Mouse (Mus musculus) heart, embryonic 15.5 days (tissue): ENCODE results near the gene Zfp790. TPM values are rescaled to one million over a fixed set of nuclear protein-coding genes. Genes with fewer than 3 reads are reported as not detected.

Experiments
- ATAC-seq: fragments of 200-750 bp; cut with Nextera tagmentation; replicated peaks from 2 replicates; pipeline ENCODE4 v1.8.0; 2017; ENCODE audit warnings: low read depth, moderate TSS enrichment; ENCODE audit not compliant: insufficient number of reproducible peaks, insufficient read depth, low FRiP score
- H3K27ac ChIP-seq: fragments of 300-500 bp; sonication (generic); 2 replicates; pipeline ENCODE4 v1.5.1; 2015; ENCODE audit warnings: mild to moderate bottlenecking, inconsistent platforms
- H3K27me3 ChIP-seq: fragments of 300-500 bp; sonication (generic); 2 replicates; pipeline ENCODE4 v1.6.1; 2015; ENCODE audit warnings: inconsistent platforms
- H3K36me3 ChIP-seq: fragments of 300-500 bp; sonication (generic); 2 replicates; pipeline ENCODE4 v1.6.1; 2015; ENCODE audit warnings: mild to moderate bottlenecking, inconsistent platforms
- H3K4me1 ChIP-seq: fragments of 300-500 bp; sonication (generic); replicated peaks from 2 replicates; pipeline ENCODE4 v1.6.1; 2015; ENCODE audit warnings: inconsistent platforms
- H3K4me2 ChIP-seq: fragments of 300-500 bp; sonication (generic); 2 replicates; pipeline ENCODE4 v1.6.1; 2015; ENCODE audit warnings: inconsistent platforms, mild to moderate bottlenecking, moderate library complexity
- H3K4me3 ChIP-seq: fragments of 300-500 bp; sonication (generic); 2 replicates; pipeline ENCODE4 v1.5.1; 2015; ENCODE audit warnings: mild to moderate bottlenecking, inconsistent platforms
- H3K9ac ChIP-seq: fragments of 300-500 bp; sonication (generic); 2 replicates; pipeline ENCODE4 v1.6.1; 2015; ENCODE audit warnings: mild to moderate bottlenecking, inconsistent platforms
- H3K9me3 ChIP-seq: fragments of 300-500 bp; sonication (generic); replicated peaks from 2 replicates; pipeline ENCODE4 v1.6.1; 2016; ENCODE audit warnings: inconsistent platforms
- WGBS: fragments of 180-500 bp; shearing (Covaris S2); methylation state at CpG from one replicate; pipeline ENCODE4 v1.1.7; 2015; ENCODE audit warnings: mixed read lengths; 5-methylcytosine and 5-hydroxymethylcytosine counted together
- polyA plus RNA-seq: library from polyadenylated mRNA; unstranded; fragments of >200 nt; fragmentation: Nextera tagmentation; extraction: Ambion mirVana; gene quantifications from 2 replicates; pipeline ENCODE4 v1.2.1, GENCODE M21; 2015

Zfp790 gene
- polyA plus RNA-seq, 1 experiment from 2014 or later, result 10.9 TPM

- H3K4me2 ChIP-seq, result no peak overlapping the region
- 30% methylated on average over 27 of the region's 27 CpGs for WGBS
- no peaks in the 10 kb centered on the region for H3K4me1 ChIP-seq
- H3K9me3 ChIP-seq, result 0 out of 2 replicates have a peak, but pooled peaks cover 8% of the 10 kb centered on the region
- peaks cover 58% of the 10 kb centered on the region for H3K36me3 ChIP-seq
- H3K4me3 ChIP-seq, result no peak overlapping the region
- no peak overlapping the region for H3K27ac ChIP-seq
- ATAC-seq, result no peak
- H3K27me3 ChIP-seq, result peaks cover 7% of the 10 kb centered on the region; the same call in 1 of the 2 replicates
- no peak overlapping the region for H3K9ac ChIP-seq
Measured at GRCm38 (mm10) chr7:29792906-29793305, 23.0 kb upstream of the Zfp790 start.

- no peak overlapping the region for H3K27ac ChIP-seq
- 72% methylated on average over 5 of the region's 5 CpGs for WGBS
- no peaks in the 10 kb centered on the region for H3K36me3 ChIP-seq
Measured at GRCm38 (mm10) chr7:29807046-29807445, 8.9 kb upstream of the Zfp790 start.

GRCm38 (mm10) chr7:29812244-29812643, 3.7 kb upstream of the Zfp790 start:
- Histone ChIP-seq H3K4me1 (peaks cover 13% of the 10 kb centered on the region), H3K36me3 (no peaks in the 10 kb centered on the region), H3K4me2 (no peak overlapping the region), H3K4me3 (no peak overlapping the region), H3K9me3 (no peaks in the 10 kb centered on the region), H3K27me3 (no peaks in the 10 kb centered on the region), H3K27ac (no peak overlapping the region), H3K9ac (no peak overlapping the region)
- no peak for ATAC-seq
- 82% methylated on average over 1 of the region's 1 CpGs for WGBS

More at GRCm38 (mm10) chr7:29807046-29807445, 8.9 kb upstream of the Zfp790 start:
- Histone ChIP-seq H3K4me3 (no peak overlapping the region), H3K4me1 (no peaks in the 10 kb centered on the region), H3K4me2 (no peak overlapping the region), H3K9ac (no peak overlapping the region), H3K9me3 (no peaks in the 10 kb centered on the region), H3K27me3 (no peaks in the 10 kb centered on the region)
- no peak for ATAC-seq

- Histone ChIP-seq H3K4me2 (no peak overlapping the region), H3K4me3 (no peak overlapping the region), H3K27me3 (no peaks in the 10 kb centered on the region), H3K27ac (no peak overlapping the region), H3K9me3 (no peaks in the 10 kb centered on the region), H3K36me3 (no peaks in the 10 kb centered on the region), H3K4me1 (peaks cover 20% of the 10 kb centered on the region), H3K9ac (no peak overlapping the region)
- ATAC-seq, result no peak
- 90% methylated on average over 2 of the region's 2 CpGs for WGBS
Measured at GRCm38 (mm10) chr7:29814381-29814780, 1.5 kb upstream of the Zfp790 start.

- 2% methylated on average over 12 of the region's 12 CpGs for WGBS
- peaks cover 24% of the 10 kb centered on the region for H3K4me1 ChIP-seq
- no peaks in the 10 kb centered on the region for H3K36me3 ChIP-seq
- no peaks in the 10 kb centered on the region for H3K9me3 ChIP-seq
- 0 out of 2 replicates have a peak, but pooled peaks have one; percentile 1 for ATAC-seq
- peak overlapping the region; percentile 61 for H3K9ac ChIP-seq
- H3K27me3 ChIP-seq, result no peaks in the 10 kb centered on the region
- peak overlapping the region; percentile 86 for H3K4me2 ChIP-seq
- peak overlapping the region; percentile 72 for H3K4me3 ChIP-seq
- peak overlapping the region; percentile 89 for H3K27ac ChIP-seq
Measured at GRCm38 (mm10) chr7:29815061-29815784, 691 bp upstream of the Zfp790 start.

- H3K4me3 ChIP-seq, result peak overlapping the region; percentile 61
- peak overlapping the region; percentile 62 for H3K4me2 ChIP-seq
- peaks cover 15% of the 10 kb centered on the region; the same call in 1 of the 2 replicates for H3K36me3 ChIP-seq
- ATAC-seq, result peak; percentile 56; the same call in 1 of the 2 replicates
- no peaks in the 10 kb centered on the region for H3K9me3 ChIP-seq
- H3K9ac ChIP-seq, result peak overlapping the region; percentile 66
- H3K4me1 ChIP-seq, result peaks cover 24% of the 10 kb centered on the region
- H3K27ac ChIP-seq, result peak overlapping the region; percentile 77
- no peaks in the 10 kb centered on the region for H3K27me3 ChIP-seq
- WGBS, result 3% methylated on average over 12 of the region's 12 CpGs
Measured at GRCm38 (mm10) chr7:29818619-29819254, 2.8 kb downstream of the Zfp790 start.

- WGBS, result 94% methylated on average over 12 of the region's 12 CpGs
- no peaks in the 10 kb centered on the region for H3K9me3 ChIP-seq
- H3K27ac ChIP-seq, result no peak overlapping the region
- H3K4me3 ChIP-seq, result no peak overlapping the region
- no peak overlapping the region for H3K4me2 ChIP-seq
- no peak for ATAC-seq
- H3K27me3 ChIP-seq, result no peaks in the 10 kb centered on the region
- no peaks in the 10 kb centered on the region for H3K4me1 ChIP-seq
- peaks cover 78% of the 10 kb centered on the region for H3K36me3 ChIP-seq
- no peak overlapping the region for H3K9ac ChIP-seq
Measured at GRCm38 (mm10) chr7:29828001-29828400, 12.1 kb downstream of the Zfp790 start.

- WGBS, result 91% methylated on average over 12 of the region's 12 CpGs
- Histone ChIP-seq H3K9me3 (no peaks in the 10 kb centered on the region), H3K36me3 (peaks cover 72% of the 10 kb centered on the region), H3K27ac (no peak overlapping the region), H3K4me3 (no peak overlapping the region), H3K9ac (no peak overlapping the region), H3K4me2 (no peak overlapping the region), H3K27me3 (no peaks in the 10 kb centered on the region), H3K4me1 (no peaks in the 10 kb centered on the region)
- ATAC-seq, result no peak
Measured at GRCm38 (mm10) chr7:29829804-29830203, 13.9 kb downstream of the Zfp790 start.

- H3K4me3 ChIP-seq, result no peak overlapping the region
- no peaks in the 10 kb centered on the region for H3K4me1 ChIP-seq
- no peak for ATAC-seq
- H3K4me2 ChIP-seq, result no peak overlapping the region
- 79% methylated on average over 1 of the region's 1 CpGs for WGBS
- H3K27ac ChIP-seq, result no peak overlapping the region
- no peaks in the 10 kb centered on the region for H3K9me3 ChIP-seq
- no peaks in the 10 kb centered on the region for H3K27me3 ChIP-seq
- H3K9ac ChIP-seq, result no peak overlapping the region
- H3K36me3 ChIP-seq, result peaks cover 13% of the 10 kb centered on the region
Measured at GRCm38 (mm10) chr7:29836816-29837215, 20.9 kb downstream of the Zfp790 start.

GRCm38 (mm10) chr7:29839256-29839655, 23.3 kb downstream of the Zfp790 start:
- WGBS, result 71% methylated on average over 3 of the region's 3 CpGs
- no peaks in the 10 kb centered on the region for H3K36me3 ChIP-seq
- H3K9me3 ChIP-seq, result no peaks in the 10 kb centered on the region
- no peak overlapping the region for H3K27ac ChIP-seq
- no peak overlapping the region for H3K9ac ChIP-seq
- H3K4me2 ChIP-seq, result no peak overlapping the region
- no peaks in the 10 kb centered on the region for H3K27me3 ChIP-seq
- no peak overlapping the region for H3K4me3 ChIP-seq
- ATAC-seq, result no peak
- H3K4me1 ChIP-seq, result no peaks in the 10 kb centered on the region

- Histone ChIP-seq H3K4me2 (no peak overlapping the region), H3K36me3 (0 out of 2 replicates have a peak, but pooled peaks cover 4% of the 10 kb centered on the region), H3K4me1 (no peaks in the 10 kb centered on the region), H3K27ac (no peak overlapping the region), H3K9me3 (no peaks in the 10 kb centered on the region), H3K27me3 (no peaks in the 10 kb centered on the region), H3K4me3 (no peak overlapping the region), H3K9ac (no peak overlapping the region)
- 89% methylated on average over 1 of the region's 1 CpGs for WGBS
- ATAC-seq, result no peak
Measured at GRCm38 (mm10) chr7:29842105-29842504, 26.2 kb downstream of the Zfp790 start.
